Mouse (Mus musculus) C2C12 (cell line): Measurements from ENCODE around the gene Olfr69. TPM values are rescaled to one million over a fixed set of nuclear protein-coding genes. Genes with fewer than 3 reads are reported as not detected.
"Not testable (repeated sequence)": the region's sequence is repeated elsewhere in the genome, so short reads cannot be mapped to it uniquely, and the experiment has no call there.

ENCODE experiments used
- H3K27me3 ChIP-seq: one replicate; pipeline ENCODE4 v1.6.1; 2011; ENCODE audit not compliant: control insufficient read depth, insufficient read depth, insufficient read length
- H3K36me3 ChIP-seq: one replicate; pipeline ENCODE4 v1.6.1; 2011; ENCODE audit not compliant: control insufficient read depth, insufficient read depth
- H3K4me3 ChIP-seq: one replicate; pipeline ENCODE4 v1.5.1; 2011; ENCODE audit warnings: mild to moderate bottlenecking, control low read depth; ENCODE audit not compliant: poor library complexity, insufficient read depth, severe bottlenecking
- H3K79me2 ChIP-seq: one replicate; pipeline ENCODE4 v1.6.1; 2011; ENCODE audit not compliant: control insufficient read depth, insufficient read depth
- H3K79me3 ChIP-seq: one replicate; pipeline ENCODE4 v1.6.1; 2011; ENCODE audit warnings: low read depth, control low read depth
- H3ac ChIP-seq: one replicate; pipeline ENCODE3; 2011; ENCODE audit warnings: low read depth; ENCODE audit not compliant: control insufficient read depth, insufficient read length
- CEBPB ChIP-seq: IDR thresholded peaks from one replicate; pipeline ENCODE4 v1.6.1; 2011; ENCODE audit warnings: low read depth, mild to moderate bottlenecking, control low read depth, moderate library complexity
- CTCF ChIP-seq: IDR thresholded peaks from one replicate; pipeline ENCODE4 v1.5.1; 2011; ENCODE audit not compliant: control insufficient read depth, insufficient read depth, insufficient read length
- FOSL1 ChIP-seq: IDR thresholded peaks from one replicate; pipeline ENCODE4 v1.8.0; 2011; ENCODE audit warnings: mild to moderate bottlenecking, low read length; ENCODE audit not compliant: poor library complexity, insufficient read depth, severe bottlenecking
- MAX ChIP-seq: IDR thresholded peaks from one replicate; pipeline ENCODE4 v1.6.1; 2011; ENCODE audit warnings: mild to moderate bottlenecking, control low read depth
- MYOD1 ChIP-seq: IDR thresholded peaks from one replicate; pipeline ENCODE4 v1.6.1; 2011; ENCODE audit warnings: low read depth; ENCODE audit not compliant: control insufficient read depth, insufficient read length
- MYOG ChIP-seq: IDR thresholded peaks from one replicate; pipeline ENCODE4 v1.6.1; 2011; ENCODE audit not compliant: control insufficient read depth, insufficient read length; ENCODE audit errors: extremely low read depth
- USF1 ChIP-seq: IDR thresholded peaks from one replicate; pipeline ENCODE4 v1.6.1; 2011; ENCODE audit warnings: low read depth, mild to moderate bottlenecking, control low read depth, moderate library complexity
- polyA plus RNA-seq: library from polyadenylated mRNA; unstranded; fragments of >200 nt; fragmentation: generic; extraction: Trizol; gene quantifications from one replicate; pipeline ENCODE4 v1.2.1, GENCODE M21; 2012; ENCODE audit warnings: missing spikeins

The Olfr69 gene
- polyA plus RNA-seq, 1 experiment, result not detected

DNA sequence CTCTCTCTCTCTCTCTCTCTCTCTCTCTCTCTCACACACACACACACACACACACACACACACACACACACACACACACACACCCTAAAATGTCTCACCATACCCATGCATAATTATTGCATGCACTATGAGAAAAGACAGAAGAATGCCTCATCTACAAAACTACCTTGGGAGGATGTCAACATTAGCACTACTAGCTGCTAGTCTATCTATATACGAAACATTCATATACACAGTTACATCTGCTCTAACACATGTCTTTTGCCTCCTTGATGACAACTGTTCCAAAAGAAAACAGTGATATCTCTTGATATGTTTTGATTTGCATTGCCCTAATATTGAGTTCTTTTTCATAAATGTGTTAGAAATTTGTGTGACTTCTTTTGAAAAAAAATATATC is 38.9 kb upstream of the Olfr69 start:
- TF ChIP-seq CEBPB, result no peak
- TF ChIP-seq MAX, result no peak
- no peak for TF ChIP-seq MYOG
- TF ChIP-seq CTCF, result no peak
- no peak for TF ChIP-seq MYOD1
- TF ChIP-seq USF1, result no peak
- TF ChIP-seq FOSL1, result no peak
- no peak overlapping the region for H3ac ChIP-seq
- no peaks in the 10 kb centered on the region for H3K27me3 ChIP-seq
- H3K79me2 ChIP-seq, result no peaks in the 10 kb centered on the region
- H3K36me3 ChIP-seq, result no peaks in the 10 kb centered on the region
- no peaks in the 10 kb centered on the region for H3K79me3 ChIP-seq
- no peak overlapping the region for H3K4me3 ChIP-seq

DNA sequence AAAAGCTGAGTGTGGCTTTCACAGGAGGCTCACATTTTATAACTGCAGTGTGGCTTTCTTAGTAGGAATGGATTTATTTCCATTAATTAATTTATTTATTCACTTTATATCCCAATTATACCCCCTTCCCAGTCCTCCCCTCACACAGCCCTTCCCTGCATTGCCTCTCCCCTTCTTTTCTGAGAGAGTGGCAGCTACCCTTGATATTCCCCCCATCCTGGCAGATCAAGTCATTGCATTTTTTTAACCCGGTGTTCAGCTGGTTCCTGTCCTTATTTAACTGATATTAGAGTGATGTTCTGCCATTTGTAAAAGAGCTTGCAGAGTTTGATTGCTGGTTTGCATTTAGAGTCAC is 38.4 kb upstream of the Olfr69 start:
- Histone ChIP-seq H3K79me3 (no peaks in the 10 kb centered on the region), H3K4me3 (no peak overlapping the region), H3K79me2 (no peaks in the 10 kb centered on the region), H3ac (no peak overlapping the region), H3K36me3 (no peaks in the 10 kb centered on the region), H3K27me3 (no peaks in the 10 kb centered on the region)
- TF ChIP-seq MYOG, result no peak
- TF ChIP-seq MAX, result no peak
- no peak for TF ChIP-seq CTCF
- TF ChIP-seq CEBPB, result no peak
- no peak for TF ChIP-seq USF1
- no peak for TF ChIP-seq FOSL1
- no peak for TF ChIP-seq MYOD1

- Histone ChIP-seq H3K79me2 (no peaks in the 10 kb centered on the region), H3ac (no peak overlapping the region), H3K27me3 (no peaks in the 10 kb centered on the region), H3K36me3 (no peaks in the 10 kb centered on the region), H3K79me3 (no peaks in the 10 kb centered on the region), H3K4me3 (no peak overlapping the region)
- TF ChIP-seq MYOG (no peak), MYOD1 (no peak), USF1 (no peak), MAX (no peak), CEBPB (no peak), FOSL1 (no peak), CTCF (no peak)
Measured at GRCm38 (mm10) chr7:103808971-103809800, 37.8 kb upstream of the Olfr69 start.

DNA sequence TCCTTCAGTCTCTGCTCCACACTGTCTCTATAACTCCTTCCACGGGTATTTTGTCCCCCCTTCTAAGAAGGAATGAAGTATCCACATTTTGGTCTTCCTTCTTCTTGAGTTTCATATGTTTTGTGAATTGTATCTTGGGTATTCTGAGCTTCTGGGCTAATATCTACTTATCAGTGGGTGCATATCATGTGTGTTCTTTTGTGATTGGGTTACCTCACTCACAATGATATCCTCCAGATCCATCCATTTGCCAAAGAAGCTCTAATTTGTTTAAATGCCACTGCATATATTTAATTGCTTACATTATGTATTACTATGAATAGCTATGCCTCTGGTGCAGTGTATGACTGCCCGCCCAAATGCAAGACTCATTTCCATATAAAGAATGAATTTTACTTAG is 36.7 kb upstream of the Olfr69 start:
- H3K79me2 ChIP-seq, H3K36me3 ChIP-seq, H3K4me3 ChIP-seq, H3ac ChIP-seq, H3K79me3 ChIP-seq, H3K27me3 ChIP-seq: not testable (repeated sequence)

DNA sequence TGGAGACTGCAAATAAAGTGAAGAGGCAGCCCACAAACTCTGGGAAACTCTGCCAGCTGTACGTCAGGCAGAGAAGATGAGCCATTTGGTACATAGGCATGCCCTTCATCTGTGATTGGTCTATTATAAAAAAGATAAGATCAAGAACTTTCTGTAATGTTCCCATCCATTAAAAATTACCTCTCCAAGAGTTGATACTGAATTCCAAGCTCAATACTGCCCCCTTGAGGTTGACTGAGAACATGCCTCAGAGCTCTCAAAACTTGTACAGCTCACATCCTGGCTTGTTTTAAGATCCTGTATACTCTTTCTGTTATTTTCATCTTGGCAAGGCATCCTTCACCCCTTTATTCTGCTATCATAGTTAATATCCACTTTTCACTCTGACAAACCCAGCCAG is 35.5 kb upstream of the Olfr69 start:
- Histone ChIP-seq H3K79me3 (no peaks in the 10 kb centered on the region), H3K27me3 (no peaks in the 10 kb centered on the region), H3K4me3 (no peak overlapping the region), H3K79me2 (no peaks in the 10 kb centered on the region), H3ac (no peak overlapping the region), H3K36me3 (no peaks in the 10 kb centered on the region)
- TF ChIP-seq CTCF (no peak), MYOD1 (no peak), CEBPB (no peak), FOSL1 (no peak), MYOG (no peak), MAX (no peak), USF1 (no peak)

DNA sequence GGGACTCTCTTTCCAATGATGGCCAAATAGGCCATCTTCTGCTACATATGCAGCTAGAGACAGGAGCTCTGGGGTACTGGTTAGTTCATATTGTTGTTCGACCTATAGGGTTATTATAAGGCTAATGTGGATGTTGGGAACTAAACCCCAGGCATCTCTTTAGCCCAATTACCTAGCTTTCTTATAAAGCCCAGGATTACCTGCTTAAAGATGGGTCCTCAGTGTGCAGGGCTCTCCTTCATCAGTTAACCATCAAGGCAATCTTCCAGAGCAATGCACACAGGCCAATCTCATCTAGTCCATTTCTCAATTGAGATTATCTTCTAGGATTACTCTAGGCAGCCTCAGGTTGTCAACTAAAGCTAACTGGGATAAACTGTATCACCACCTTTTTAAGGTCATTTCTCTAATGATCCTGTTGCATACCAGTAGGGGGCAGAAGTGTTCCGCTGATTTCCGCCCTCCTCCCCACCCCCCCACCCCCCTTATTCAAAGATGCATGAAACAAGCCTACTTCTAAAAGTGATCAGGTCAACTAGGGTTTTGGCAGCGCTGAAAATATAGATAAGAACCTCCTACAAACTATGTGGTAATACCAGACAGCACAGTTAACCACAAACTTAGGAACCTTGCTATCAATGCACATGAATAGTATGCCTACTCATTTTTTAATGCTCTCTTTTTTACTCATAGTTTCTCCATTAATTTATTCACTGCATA is 21.4 kb upstream of the Olfr69 start:
- TF ChIP-seq MYOG (no peak), CEBPB (no peak), MYOD1 (no peak), CTCF (no peak), USF1 (no peak), FOSL1 (no peak), MAX (no peak)
- Histone ChIP-seq H3K79me2 (no peaks in the 10 kb centered on the region), H3ac (no peak overlapping the region), H3K36me3 (no peaks in the 10 kb centered on the region), H3K4me3 (no peak overlapping the region), H3K27me3 (no peaks in the 10 kb centered on the region), H3K79me3 (no peaks in the 10 kb centered on the region)
